Mouse (Mus musculus) CD4-positive, CD25-positive, alpha-beta regulatory T cell, adult 2 months (primary cell): ENCODE measurements around the gene Fcer1g.

Experiments used
- DNase-seq: peaks from one replicate; pipeline ENCODE4 v3.0.0-alpha.2; 2012; ENCODE audit warnings: low read depth, low spot score

Fcer1g gene

DNA sequence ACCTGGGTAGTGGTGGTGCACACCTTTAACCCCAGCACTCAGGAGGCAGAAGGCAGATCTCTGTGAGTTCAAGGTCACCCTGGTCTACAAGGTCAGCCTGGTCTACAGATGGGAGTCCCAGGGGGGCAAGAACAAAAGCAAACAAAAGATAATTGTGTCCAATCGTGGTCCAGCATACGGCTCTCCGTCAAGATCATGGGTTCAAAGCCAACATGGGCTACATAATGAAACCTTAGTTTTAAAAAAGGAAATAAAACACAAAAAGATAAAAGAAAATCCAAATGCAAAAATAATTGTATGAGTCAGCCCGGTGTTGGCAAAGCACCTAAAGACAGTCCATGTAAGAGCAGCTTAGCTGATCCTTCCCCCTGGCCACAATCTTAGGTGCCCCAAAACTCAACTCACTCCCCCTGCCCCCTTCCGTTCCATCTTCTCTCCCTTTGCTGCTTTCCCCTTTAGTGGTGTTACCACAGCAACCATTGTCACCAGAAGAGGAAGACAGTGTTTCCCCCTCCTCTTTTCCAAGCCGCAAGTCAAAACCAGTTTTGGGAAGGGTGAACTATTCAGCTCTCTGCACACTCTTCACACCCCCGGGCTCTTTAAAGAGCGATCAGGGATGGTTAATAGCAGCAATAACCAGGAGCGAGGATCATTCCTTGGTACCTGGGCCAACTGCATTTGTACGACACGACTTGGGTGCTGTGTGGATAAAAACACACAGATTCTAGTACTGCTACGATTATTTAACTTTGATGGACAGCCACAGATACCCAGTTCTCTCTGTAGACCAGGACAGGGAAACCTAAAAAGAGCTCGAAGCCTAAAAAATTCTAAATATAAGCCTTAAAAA lies 46.1 kb downstream of the Fcer1g start:
- no peak for DNase-seq

GRCm38 (mm10) chr1:171185655-171186054 lies 48.5 kb downstream of the Fcer1g start:
- no peak for DNase-seq

GRCm38 (mm10) chr1:171184314-171184713 lies 49.9 kb downstream of the Fcer1g start:
- peak; percentile 69 for DNase-seq

DNA sequence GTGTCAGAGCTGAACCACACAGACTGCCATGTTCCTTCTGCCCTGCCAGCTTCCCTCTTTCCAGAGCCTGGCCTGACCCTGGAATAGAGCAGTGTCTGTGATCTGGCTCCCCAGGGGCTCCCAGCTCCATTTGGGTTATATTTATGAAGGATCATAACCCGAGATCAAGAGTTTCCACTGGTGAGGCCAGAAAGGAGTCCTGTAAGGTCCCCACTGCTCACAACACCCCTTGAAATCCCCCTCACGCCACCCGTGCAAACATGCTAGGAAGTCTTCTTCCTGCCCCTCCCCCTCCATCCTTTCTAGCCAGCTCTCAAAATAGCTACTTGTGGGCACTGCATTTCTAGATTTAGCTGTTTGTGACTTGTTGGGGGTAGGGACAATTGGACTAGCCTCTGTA lies 50.5 kb downstream of the Fcer1g start:
- peak; percentile 14 for DNase-seq

GRCm38 (mm10) chr1:171183025-171183424 lies 51.1 kb downstream of the Fcer1g start:
- DNase-seq = no peak
